Mouse (Mus musculus): ENCODE measurements around the gene Pwwp2b.

Gene Pwwp2b

DNA sequence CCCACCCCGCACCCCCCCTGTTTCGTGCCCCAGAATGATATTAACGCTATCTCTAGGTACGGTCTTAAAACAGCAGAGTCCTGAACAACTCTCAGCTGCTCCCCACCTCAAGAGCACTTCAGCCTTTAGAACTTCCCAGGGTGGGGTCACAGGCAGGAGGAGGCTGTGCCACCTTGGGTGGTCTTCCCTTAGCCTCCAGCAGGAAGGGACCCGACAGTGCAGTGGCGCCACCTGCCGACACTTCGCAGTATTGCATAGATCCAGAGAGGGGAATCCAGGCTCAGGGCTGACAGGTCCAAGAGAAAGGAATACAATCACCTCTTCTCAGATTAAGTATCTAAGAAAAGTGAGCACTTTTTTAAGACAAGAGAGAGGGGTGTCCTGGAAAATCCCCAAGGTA lies 51.1 kb downstream of the Pwwp2b start:
- peak; percentile 61 for DNase-seq (ENCODE audit: low spot score)

DNA sequence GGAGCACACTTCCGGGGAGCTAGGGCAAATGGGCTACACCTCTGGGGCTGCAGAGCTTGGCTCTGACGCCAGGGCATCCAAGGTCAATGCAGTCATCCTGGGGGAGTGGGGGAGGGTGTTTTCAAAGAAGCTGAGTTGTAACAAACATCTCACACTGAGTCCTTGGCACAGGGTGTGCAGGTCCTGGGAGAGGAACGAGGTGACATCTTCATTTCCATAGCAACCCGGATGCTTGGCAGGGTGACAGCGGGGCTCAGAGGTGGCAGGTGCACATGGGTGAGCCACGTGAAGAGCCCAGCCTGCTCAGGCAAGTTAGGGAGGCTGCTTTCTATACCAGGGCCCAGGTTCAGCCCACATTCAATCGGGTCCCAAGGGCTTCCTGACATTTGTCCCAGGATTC lies 52.1 kb downstream of the Pwwp2b start:
- DNase-seq (ENCODE audit: low spot score): no peak

DNA sequence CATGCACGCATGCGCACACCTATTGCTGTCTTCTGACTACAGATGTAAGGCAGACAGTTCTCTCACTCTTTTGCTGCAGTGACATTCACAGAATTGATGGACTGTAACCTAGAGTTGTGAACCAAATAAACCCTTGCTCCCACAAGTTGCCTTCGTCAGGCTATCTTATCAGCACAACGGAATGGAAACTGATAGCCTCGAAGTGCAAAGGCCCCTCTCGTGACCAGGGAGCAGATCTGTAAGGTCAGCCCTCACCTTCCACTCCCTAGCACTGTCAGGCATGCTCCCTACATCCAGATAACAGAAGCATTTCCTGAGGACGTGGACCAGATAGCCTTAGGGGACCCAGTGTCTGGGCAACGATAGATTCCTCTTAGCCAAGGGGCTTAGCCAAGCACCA lies 53.2 kb downstream of the Pwwp2b start:
- DNase-seq (ENCODE audit: low spot score): no peak

- DNase-seq (ENCODE audit: low spot score): no peak
Observed at GRCm38 (mm10) chr7:139302314-139302713, 54.0 kb downstream of the Pwwp2b start.

- DNase-seq (ENCODE audit: low spot score): peak; percentile 64
Observed at GRCm38 (mm10) chr7:139303280-139304011, 55.2 kb downstream of the Pwwp2b start.

- no peak for DNase-seq (ENCODE audit: low spot score)
Observed at GRCm38 (mm10) chr7:139304322-139304721, 56.0 kb downstream of the Pwwp2b start.

DNA sequence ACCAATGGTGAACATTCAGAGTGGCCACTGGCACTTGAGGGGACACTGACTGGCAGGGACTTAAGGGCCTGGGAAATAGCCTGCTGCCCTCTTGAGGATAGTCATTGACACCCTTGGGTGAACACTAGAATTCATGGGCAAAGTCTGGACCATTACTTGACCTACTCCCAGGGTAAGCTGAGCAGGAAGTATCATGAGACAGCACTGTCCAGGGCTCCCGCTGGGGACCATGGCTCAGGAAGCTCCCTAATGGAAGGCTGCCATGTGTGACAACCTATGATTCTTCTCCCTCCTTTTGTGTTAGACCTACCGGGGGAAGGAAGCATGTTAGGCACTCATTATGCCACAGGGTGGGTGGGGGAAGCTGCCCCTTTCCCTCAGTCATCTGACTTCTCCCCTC lies 58.8 kb downstream of the Pwwp2b start:
- no peak for DNase-seq (ENCODE audit: low spot score)

GRCm38 (mm10) chr7:139308140-139308895 lies 60.0 kb downstream of the Pwwp2b start:
- no peak for DNase-seq (ENCODE audit: low spot score)

GRCm38 (mm10) chr7:139309106-139309505 lies 60.8 kb downstream of the Pwwp2b start:
- DNase-seq (ENCODE audit: low spot score): no peak

DNA sequence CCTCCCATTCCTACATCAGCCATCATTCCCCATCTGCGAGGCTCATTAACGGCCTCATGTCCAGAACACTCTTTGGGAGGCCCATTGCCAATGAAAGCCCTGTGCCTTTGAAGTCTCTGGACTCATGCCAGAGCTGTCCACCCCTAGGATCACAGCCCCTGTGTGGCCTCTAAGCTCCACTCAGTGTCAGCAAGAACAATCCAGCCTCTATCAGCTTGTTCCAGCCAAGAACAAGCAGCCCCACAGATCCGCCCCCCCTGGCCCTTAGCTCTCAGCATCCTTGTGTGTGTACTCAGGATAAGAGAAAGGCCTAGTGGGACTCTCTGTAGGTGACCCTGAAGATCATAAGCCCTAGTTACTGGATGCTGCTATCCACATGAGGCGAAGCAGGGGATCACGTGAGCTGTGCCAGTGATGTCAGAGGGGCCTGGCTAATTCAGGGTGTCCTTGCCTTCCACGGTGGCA lies 62.2 kb downstream of the Pwwp2b start:
- no peak for DNase-seq (ENCODE audit: low spot score)

DNA sequence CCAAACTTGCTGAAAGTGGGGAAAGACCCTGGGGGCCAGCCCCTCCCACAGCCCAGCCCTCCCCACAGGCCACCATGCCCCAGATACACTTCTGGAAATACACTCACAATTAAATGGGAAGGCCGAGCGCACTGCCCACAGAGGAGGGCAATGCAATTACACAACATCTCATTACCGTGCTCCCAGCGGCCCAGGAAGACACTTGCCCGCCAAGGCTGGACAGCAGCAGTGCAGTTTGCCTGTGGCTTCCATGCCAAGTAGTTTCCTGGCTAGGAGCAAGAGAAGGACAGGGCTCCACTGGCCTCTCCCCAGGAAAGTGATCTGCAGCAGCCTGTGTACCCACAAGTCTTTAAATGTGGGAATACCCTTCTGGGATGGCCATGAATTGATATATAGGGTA lies 64.4 kb downstream of the Pwwp2b start:
- DNase-seq (ENCODE audit: low spot score): no peak

DNA sequence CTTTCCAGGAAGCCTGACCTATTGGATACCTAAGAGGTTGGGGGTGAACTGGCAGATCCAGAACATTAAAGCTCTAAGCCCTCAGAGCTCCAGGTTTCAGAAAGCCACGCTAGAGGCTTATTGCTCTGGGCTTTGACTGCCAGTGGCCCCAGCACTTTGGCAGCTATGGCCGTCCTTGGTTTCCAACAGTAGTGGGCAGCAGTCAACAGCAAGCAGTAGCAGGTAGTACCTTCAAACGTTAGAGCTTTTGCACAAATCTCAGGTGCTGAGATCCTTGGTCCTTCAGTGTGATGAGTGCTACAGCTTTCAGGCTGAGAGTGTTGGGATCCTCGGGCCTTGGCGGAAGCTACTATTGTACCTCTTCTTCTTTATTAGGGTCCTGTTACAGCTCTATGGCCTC lies 65.1 kb downstream of the Pwwp2b start:
- DNase-seq (ENCODE audit: low spot score): no peak

GRCm38 (mm10) chr7:139314716-139315115 lies 66.4 kb downstream of the Pwwp2b start:
- DNase-seq (ENCODE audit: low spot score): no peak

GRCm38 (mm10) chr7:139319006-139319411 lies 70.7 kb downstream of the Pwwp2b start:
- DNase-seq (ENCODE audit: low spot score): no peak

All from T-cell, adult 2 months (primary cell).